Mouse (Mus musculus) intestine, embryonic 16.5 days (tissue): Measurements from ENCODE around the gene Clstn1. TPM values are rescaled to one million over a fixed set of nuclear protein-coding genes. Genes with fewer than 3 reads are reported as not detected.

Source experiments
- ATAC-seq: fragments of 200-750 bp; cut with Nextera tagmentation; 2 replicates; pipeline ENCODE4 v1.8.0; 2017; ENCODE audit warnings: moderate TSS enrichment, moderate library complexity
- H3K27ac ChIP-seq: fragments of 300-500 bp; sonication (generic); 2 replicates; pipeline ENCODE4 v1.5.1; 2014; ENCODE audit warnings: mild to moderate bottlenecking, low read length
- H3K27me3 ChIP-seq: fragments of 300-500 bp; sonication (generic); replicated peaks from 2 replicates; pipeline ENCODE4 v1.6.1; 2014; ENCODE audit warnings: low read length, control low read depth, mixed read lengths; ENCODE audit not compliant: control insufficient read depth, insufficient read depth
- H3K36me3 ChIP-seq: fragments of 300-500 bp; sonication (generic); 2 replicates; pipeline ENCODE4 v1.6.1; 2014; ENCODE audit warnings: low read length, control low read depth; ENCODE audit not compliant: control insufficient read depth, insufficient read depth
- H3K4me1 ChIP-seq: fragments of 300-500 bp; sonication (generic); 2 replicates; pipeline ENCODE4 v1.6.1; 2014; ENCODE audit warnings: low read length, control low read depth, mixed read lengths; ENCODE audit not compliant: control insufficient read depth, insufficient read depth
- H3K4me2 ChIP-seq: fragments of 300-500 bp; sonication (generic); 2 replicates; pipeline ENCODE4 v1.6.1; 2014; ENCODE audit warnings: low read depth, low read length, control low read depth
- H3K4me3 ChIP-seq: fragments of 300-500 bp; sonication (generic); 2 replicates; pipeline ENCODE4 v1.5.1; 2014; ENCODE audit warnings: mild to moderate bottlenecking, low read length
- H3K9ac ChIP-seq: fragments of 300-500 bp; sonication (generic); 2 replicates; pipeline ENCODE4 v1.6.1; 2014; ENCODE audit warnings: low read depth, low read length
- H3K9me3 ChIP-seq: fragments of 300-500 bp; sonication (generic); 2 replicates; pipeline ENCODE4 v1.6.1; 2016; ENCODE audit warnings: low read length, control low read depth; ENCODE audit not compliant: control insufficient read depth
- WGBS: fragments of 180-500 bp; shearing (Covaris S2); extraction: QIAGEN DNeasy Blood & Tissue Kit; methylation state at CpG from one replicate; pipeline ENCODE4 v1.1.7; 2014; 5-methylcytosine and 5-hydroxymethylcytosine counted together
- polyA plus RNA-seq: library from polyadenylated mRNA; unstranded; fragments of >200 nt; fragmentation: Nextera tagmentation; extraction: Ambion mirVana; gene quantifications from 2 replicates; pipeline ENCODE4 v1.2.1, GENCODE M21; 2015

Clstn1 gene
- polyA plus RNA-seq, 1 experiment from 2014 or later = 10.8 TPM

GRCm38 (mm10) chr4:149654232-149654631, 68.0 kb downstream of the Clstn1 start:
- Histone ChIP-seq H3K27ac (no peak overlapping the region), H3K36me3 (no peaks in the 10 kb centered on the region), H3K27me3 (no peaks in the 10 kb centered on the region), H3K9ac (no peak overlapping the region), H3K4me2 (no peak overlapping the region), H3K4me3 (no peak overlapping the region), H3K9me3 (no peaks in the 10 kb centered on the region), H3K4me1 (no peaks in the 10 kb centered on the region)
- WGBS = 92% methylated on average over 4 of the region's 4 CpGs
- no peak for ATAC-seq

- WGBS = 71% methylated on average over 11 of the region's 11 CpGs
- Histone ChIP-seq H3K9ac (no peak overlapping the region), H3K4me1 (no peaks in the 10 kb centered on the region), H3K4me2 (no peak overlapping the region), H3K27me3 (no peaks in the 10 kb centered on the region), H3K27ac (no peak overlapping the region), H3K9me3 (no peaks in the 10 kb centered on the region), H3K36me3 (no peaks in the 10 kb centered on the region), H3K4me3 (no peak overlapping the region)
- ATAC-seq = no peak
Measured at GRCm38 (mm10) chr4:149657858-149658416, 71.7 kb downstream of the Clstn1 start.

GRCm38 (mm10) chr4:149659495-149660116, 73.3 kb downstream of the Clstn1 start:
- Histone ChIP-seq H3K36me3 (no peaks in the 10 kb centered on the region), H3K4me3 (no peak overlapping the region), H3K4me2 (no peak overlapping the region), H3K27ac (no peak overlapping the region), H3K27me3 (no peaks in the 10 kb centered on the region), H3K4me1 (no peaks in the 10 kb centered on the region), H3K9ac (no peak overlapping the region), H3K9me3 (no peaks in the 10 kb centered on the region)
- 61% methylated on average over 25 of the region's 25 CpGs for WGBS
- ATAC-seq = no peak

GRCm38 (mm10) chr4:149660598-149660997, 74.3 kb downstream of the Clstn1 start:
- Histone ChIP-seq H3K36me3 (no peaks in the 10 kb centered on the region), H3K9me3 (no peaks in the 10 kb centered on the region), H3K27me3 (no peaks in the 10 kb centered on the region), H3K4me2 (no peak overlapping the region), H3K4me3 (no peak overlapping the region), H3K27ac (no peak overlapping the region), H3K4me1 (no peaks in the 10 kb centered on the region), H3K9ac (no peak overlapping the region)
- WGBS = 84% methylated on average over 7 of the region's 7 CpGs
- ATAC-seq = no peak

- no peaks in the 10 kb centered on the region for H3K9me3 ChIP-seq
- no peaks in the 10 kb centered on the region for H3K27me3 ChIP-seq
- no peaks in the 10 kb centered on the region for H3K36me3 ChIP-seq
- no peak overlapping the region for H3K4me3 ChIP-seq
- no peaks in the 10 kb centered on the region for H3K4me1 ChIP-seq
- H3K27ac ChIP-seq = no peak overlapping the region
- no peak for ATAC-seq
- H3K4me2 ChIP-seq = no peak overlapping the region
- WGBS = 88% methylated on average over 14 of the region's 14 CpGs
- H3K9ac ChIP-seq = no peak overlapping the region
Measured at GRCm38 (mm10) chr4:149661967-149662589, 75.8 kb downstream of the Clstn1 start.

GRCm38 (mm10) chr4:149663849-149664503, 77.7 kb downstream of the Clstn1 start:
- no peak for ATAC-seq
- H3K4me1 ChIP-seq = no peaks in the 10 kb centered on the region
- no peaks in the 10 kb centered on the region for H3K9me3 ChIP-seq
- WGBS = 73% methylated on average over 7 of the region's 7 CpGs
- no peak overlapping the region for H3K27ac ChIP-seq
- H3K4me2 ChIP-seq = no peak overlapping the region
- no peak overlapping the region for H3K4me3 ChIP-seq
- no peak overlapping the region for H3K9ac ChIP-seq
- H3K36me3 ChIP-seq = no peaks in the 10 kb centered on the region
- no peaks in the 10 kb centered on the region for H3K27me3 ChIP-seq

- no peak overlapping the region for H3K4me2 ChIP-seq
- no peaks in the 10 kb centered on the region for H3K36me3 ChIP-seq
- H3K27ac ChIP-seq = no peak overlapping the region
- no peaks in the 10 kb centered on the region for H3K27me3 ChIP-seq
- H3K4me3 ChIP-seq = no peak overlapping the region
- no peak overlapping the region for H3K9ac ChIP-seq
- H3K4me1 ChIP-seq = no peaks in the 10 kb centered on the region
- H3K9me3 ChIP-seq = no peaks in the 10 kb centered on the region
- no peak for ATAC-seq
- 73% methylated on average over 6 of the region's 6 CpGs for WGBS
Measured at GRCm38 (mm10) chr4:149665016-149665691, 78.9 kb downstream of the Clstn1 start.

GRCm38 (mm10) chr4:149665692-149666090, 79.4 kb downstream of the Clstn1 start:
- no peaks in the 10 kb centered on the region for H3K27me3 ChIP-seq
- 86% methylated on average over 6 of the region's 6 CpGs for WGBS
- H3K4me3 ChIP-seq = no peak overlapping the region
- H3K9ac ChIP-seq = no peak overlapping the region
- no peaks in the 10 kb centered on the region for H3K4me1 ChIP-seq
- no peak overlapping the region for H3K4me2 ChIP-seq
- no peaks in the 10 kb centered on the region for H3K9me3 ChIP-seq
- ATAC-seq = no peak
- H3K27ac ChIP-seq = no peak overlapping the region
- H3K36me3 ChIP-seq = no peaks in the 10 kb centered on the region

GRCm38 (mm10) chr4:149671175-149671574, 84.9 kb downstream of the Clstn1 start:
- 97% methylated on average over 6 of the region's 6 CpGs for WGBS

More at GRCm38 (mm10) chr4:149671175-149671574, 84.9 kb downstream of the Clstn1 start:
- Histone ChIP-seq H3K36me3 (no peaks in the 10 kb centered on the region; the same call in 1 of the 2 replicates), H3K4me2 (no peak overlapping the region), H3K4me1 (peaks cover 10% of the 10 kb centered on the region), H3K27me3 (peaks cover 18% of the 10 kb centered on the region), H3K9ac (no peak overlapping the region), H3K9me3 (no peaks in the 10 kb centered on the region), H3K4me3 (no peak overlapping the region), H3K27ac (no peak overlapping the region)
- ATAC-seq = no peak
